Mouse (Mus musculus) hindbrain, embryonic 11.5 days (tissue): ENCODE results near the gene Tuba1c. TPM values are rescaled to one million over a fixed set of nuclear protein-coding genes. Genes with fewer than 3 reads are reported as not detected.
"Not testable (repeated sequence)": the region's sequence is repeated elsewhere in the genome, so short reads cannot be mapped to it uniquely, and the experiment has no call there.

Experiments used
- ATAC-seq: fragments of 200-750 bp; cut with Nextera tagmentation; 2 replicates; pipeline ENCODE4 v1.8.0; 2017; ENCODE audit warnings: mild to moderate bottlenecking, moderate TSS enrichment, moderate library complexity; ENCODE audit not compliant: low FRiP score
- DNase-seq: peaks from one replicate; pipeline ENCODE4 v3.0.0-alpha.2; 2015; ENCODE audit warnings: low spot score
- H3K27ac ChIP-seq: fragments of 300-500 bp; sonication (generic); 2 replicates; pipeline ENCODE4 v1.5.1; 2014; ENCODE audit warnings: mild to moderate bottlenecking, low read depth, low read length
- H3K27me3 ChIP-seq: fragments of 300-500 bp; sonication (generic); 2 replicates; pipeline ENCODE4 v1.6.1; 2014; ENCODE audit warnings: mild to moderate bottlenecking, low read length, moderate library complexity, mixed read lengths; ENCODE audit not compliant: control insufficient read depth, insufficient read depth
- H3K36me3 ChIP-seq: fragments of 300-500 bp; sonication (generic); 2 replicates; pipeline ENCODE4 v1.6.1; 2014; ENCODE audit warnings: mild to moderate bottlenecking, low read length, moderate library complexity, mixed read lengths; ENCODE audit not compliant: control insufficient read depth, insufficient read depth
- H3K4me1 ChIP-seq: fragments of 300-500 bp; sonication (generic); replicated peaks from 2 replicates; pipeline ENCODE4 v1.6.1; 2014; ENCODE audit warnings: low read length, mixed read lengths; ENCODE audit not compliant: control insufficient read depth, insufficient read depth
- H3K4me2 ChIP-seq: fragments of 300-500 bp; sonication (generic); replicated peaks from 2 replicates; pipeline ENCODE4 v1.6.1; 2014; ENCODE audit warnings: mild to moderate bottlenecking, low read depth, low read length
- H3K4me3 ChIP-seq: fragments of 300-500 bp; sonication (generic); 2 replicates; pipeline ENCODE4 v1.5.1; 2014; ENCODE audit warnings: low read depth, low read length
- H3K9ac ChIP-seq: fragments of 300-500 bp; sonication (generic); 2 replicates; pipeline ENCODE4 v1.6.1; 2014; ENCODE audit warnings: low read depth, low read length
- H3K9me3 ChIP-seq: fragments of 300-500 bp; sonication (generic); 2 replicates; pipeline ENCODE4 v1.6.1; 2016; ENCODE audit warnings: low read length; ENCODE audit not compliant: control insufficient read depth
- WGBS: fragments of 180-500 bp; shearing (Covaris S2); extraction: QIAGEN DNeasy Blood & Tissue Kit; methylation state at CpG from one replicate; pipeline ENCODE4 v1.1.7; 2014; 5-methylcytosine and 5-hydroxymethylcytosine counted together
- polyA plus RNA-seq: library from polyadenylated mRNA; unstranded; fragments of >200 nt; fragmentation: Nextera tagmentation; extraction: Ambion mirVana; gene quantifications from 2 replicates; pipeline ENCODE4 v1.2.1, GENCODE M21; 2014

Gene Tuba1c
- polyA plus RNA-seq, 1 experiment from 2014 or later = 93.2 TPM

DNA sequence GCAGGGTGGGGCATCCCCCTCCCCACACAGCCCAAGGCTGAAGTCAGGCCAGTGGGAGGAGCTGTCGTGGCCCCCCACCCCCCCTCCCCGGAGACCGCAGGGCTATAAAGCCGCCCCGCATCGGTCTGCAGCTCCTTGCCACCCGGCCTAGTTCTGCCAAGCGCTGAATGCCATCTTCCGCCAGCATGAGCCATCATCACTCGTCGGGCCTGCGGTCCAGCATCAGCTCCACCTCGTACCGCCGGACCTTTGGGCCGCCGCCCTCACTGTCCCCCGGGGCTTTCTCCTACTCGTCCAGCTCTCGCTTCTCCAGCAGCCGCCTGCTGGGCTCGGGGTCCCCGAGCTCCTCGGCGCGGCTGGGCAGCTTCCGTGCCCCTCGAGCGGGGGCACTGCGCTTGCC, 25.3 kb downstream of the Tuba1c start, which contains the start of gene Prph:
Gene Prph, plus strand, starts transcription at position 135 of the 400 bp plus-strand sequence.
- H3K4me2 ChIP-seq = peak within 1 kb of the TSS; percentile 48
- H3K4me3 ChIP-seq = peak within 1 kb of the TSS; percentile 31
- H3K9me3 ChIP-seq = no peaks in the 10 kb centered on the region
- H3K4me1 ChIP-seq = peaks cover 13% of the 10 kb centered on the region
- no peak for DNase-seq
- no peak for ATAC-seq
- WGBS = 4% methylated on average over 30 of the region's 30 CpGs
- H3K36me3 ChIP-seq = no peaks in the 10 kb centered on the region
- H3K27me3 ChIP-seq = peaks cover 63% of the 10 kb centered on the region
- no peak within 1 kb of the TSS for H3K27ac ChIP-seq
- H3K9ac ChIP-seq = no peak within 1 kb of the TSS

DNA sequence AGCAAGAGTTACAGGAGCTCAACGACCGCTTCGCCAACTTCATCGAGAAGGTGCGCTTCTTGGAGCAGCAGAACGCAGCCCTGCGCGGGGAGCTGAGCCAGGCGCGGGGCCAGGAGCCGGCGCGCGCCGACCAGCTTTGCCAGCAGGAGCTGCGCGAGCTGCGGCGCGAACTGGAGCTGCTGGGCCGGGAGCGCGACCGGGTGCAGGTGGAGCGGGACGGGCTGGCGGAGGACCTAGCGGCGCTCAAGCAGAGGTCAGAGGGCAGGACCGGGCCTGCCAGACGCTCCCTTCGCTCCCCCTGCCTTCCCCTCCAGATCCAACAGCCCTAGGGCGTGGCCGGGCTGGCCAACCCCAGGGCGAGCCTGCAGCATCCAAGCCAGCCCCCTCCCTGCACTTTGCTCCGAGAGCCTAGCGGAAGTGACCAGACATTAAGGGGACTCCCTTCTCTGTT, 25.8 kb downstream of the Tuba1c start:
- H3K27me3 ChIP-seq = peaks cover 63% of the 10 kb centered on the region
- no peaks in the 10 kb centered on the region for H3K9me3 ChIP-seq
- no peak overlapping the region for H3K27ac ChIP-seq
- peak overlapping the region; percentile 48 for H3K4me2 ChIP-seq
- no peak for ATAC-seq
- H3K4me1 ChIP-seq = peaks cover 13% of the 10 kb centered on the region
- no peaks in the 10 kb centered on the region for H3K36me3 ChIP-seq
- WGBS = under 1% methylated on average over 34 of the region's 37 CpGs
- peak; percentile 63 for DNase-seq
- H3K9ac ChIP-seq = no peak overlapping the region
- H3K4me3 ChIP-seq = peak overlapping the region; percentile 31

DNA sequence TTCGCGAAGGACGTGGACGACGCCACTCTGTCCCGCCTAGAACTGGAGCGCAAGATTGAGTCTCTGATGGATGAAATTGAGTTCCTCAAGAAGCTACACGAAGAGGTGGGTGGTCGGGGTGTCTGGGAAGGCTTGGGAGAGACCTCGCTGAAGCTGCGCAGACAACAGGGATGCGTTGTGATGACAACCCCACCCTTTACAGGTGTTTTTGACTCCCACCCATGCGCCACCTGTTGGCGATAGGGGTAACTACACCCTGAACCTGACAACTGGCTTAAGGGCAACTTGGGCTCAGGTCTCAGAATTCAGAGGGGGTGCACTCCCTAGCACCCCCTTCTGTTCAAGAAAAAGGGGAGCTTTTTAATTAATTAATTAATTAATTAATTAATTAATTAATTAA, 26.6 kb downstream of the Tuba1c start:
- Histone ChIP-seq H3K36me3 (no peaks in the 10 kb centered on the region), H3K9me3 (no peaks in the 10 kb centered on the region), H3K27me3 (peaks cover 63% of the 10 kb centered on the region), H3K4me3 (peak overlapping the region; percentile 31; the same call in 1 of the 2 replicates), H3K4me2 (peak overlapping the region; percentile 7; the same call in 1 of the 2 replicates), H3K27ac (no peak overlapping the region), H3K4me1 (peaks cover 13% of the 10 kb centered on the region), H3K9ac (no peak overlapping the region)
- DNase-seq = peak; percentile 64
- no peak for ATAC-seq
- WGBS = 5% methylated on average over 14 of the region's 14 CpGs

DNA sequence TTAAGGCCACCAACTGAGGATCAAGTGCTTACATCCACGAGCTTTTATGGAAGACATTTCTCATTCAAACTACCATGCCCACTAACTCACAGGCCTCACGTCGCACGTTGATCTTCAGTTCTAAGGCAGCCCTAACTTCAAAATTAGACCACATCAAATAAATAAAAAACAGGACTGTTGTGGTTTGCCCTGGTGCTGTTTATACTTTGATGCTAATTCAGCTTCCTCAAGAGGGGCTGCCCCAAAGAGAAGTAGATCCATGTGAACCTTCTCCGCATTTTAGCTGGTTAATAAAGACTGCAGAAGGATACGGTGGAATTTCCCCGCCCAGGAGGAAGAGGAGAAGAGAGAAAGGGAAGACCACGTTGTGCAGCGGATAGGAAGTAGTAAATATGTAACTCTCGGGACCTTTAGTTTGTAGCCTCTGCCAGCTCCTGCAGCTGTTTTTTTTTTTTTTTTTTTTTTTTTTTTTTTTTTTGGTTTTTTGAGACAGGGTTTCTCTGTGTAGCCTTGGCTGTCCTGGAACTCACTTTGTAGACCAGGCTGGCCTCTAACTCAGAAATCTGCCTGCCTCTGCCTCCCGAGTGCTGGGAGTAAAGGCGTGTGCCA, 36.0 kb downstream of the Tuba1c start:
- Histone ChIP-seq H3K36me3 (no peaks in the 10 kb centered on the region), H3K27ac (no peak overlapping the region), H3K9me3 (no peaks in the 10 kb centered on the region), H3K9ac (no peak overlapping the region), H3K4me1 (no peaks in the 10 kb centered on the region), H3K4me3 (no peak overlapping the region), H3K27me3 (no peaks in the 10 kb centered on the region), H3K4me2 (no peak overlapping the region)
- no peak for DNase-seq
- 82% methylated on average over 12 of the region's 12 CpGs for WGBS
- no peak for ATAC-seq

DNA sequence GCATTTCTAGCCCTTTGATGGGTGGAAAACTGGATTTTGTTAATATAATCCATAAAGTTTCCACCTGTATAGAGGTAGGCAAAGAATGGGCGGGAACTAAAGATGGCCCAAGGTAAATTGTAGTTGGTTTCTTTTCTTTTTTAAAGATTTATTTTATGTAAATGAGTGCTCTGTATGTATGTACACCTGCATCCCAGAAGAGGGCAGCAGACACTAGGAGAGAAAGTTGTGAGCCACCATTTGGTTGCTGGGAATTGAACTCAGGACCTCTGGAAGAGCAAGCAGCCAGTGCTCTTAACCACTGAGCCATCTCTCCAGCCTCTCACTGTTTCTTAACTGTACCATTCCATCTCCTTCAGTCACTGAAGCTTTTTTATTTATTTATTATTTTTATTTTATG, 42.3 kb downstream of the Tuba1c start:
- no peaks in the 10 kb centered on the region for H3K27me3 ChIP-seq
- H3K9me3 ChIP-seq = no peaks in the 10 kb centered on the region
- no peak overlapping the region for H3K9ac ChIP-seq
- 80% methylated on average over 1 of the region's 1 CpGs for WGBS
- ATAC-seq (no peak), DNase-seq (no peak)
- H3K4me3 ChIP-seq = no peak overlapping the region
- no peak overlapping the region for H3K27ac ChIP-seq
- peaks cover 4% of the 10 kb centered on the region for H3K4me1 ChIP-seq
- H3K4me2 ChIP-seq = no peak overlapping the region
- H3K36me3 ChIP-seq = no peaks in the 10 kb centered on the region

DNA sequence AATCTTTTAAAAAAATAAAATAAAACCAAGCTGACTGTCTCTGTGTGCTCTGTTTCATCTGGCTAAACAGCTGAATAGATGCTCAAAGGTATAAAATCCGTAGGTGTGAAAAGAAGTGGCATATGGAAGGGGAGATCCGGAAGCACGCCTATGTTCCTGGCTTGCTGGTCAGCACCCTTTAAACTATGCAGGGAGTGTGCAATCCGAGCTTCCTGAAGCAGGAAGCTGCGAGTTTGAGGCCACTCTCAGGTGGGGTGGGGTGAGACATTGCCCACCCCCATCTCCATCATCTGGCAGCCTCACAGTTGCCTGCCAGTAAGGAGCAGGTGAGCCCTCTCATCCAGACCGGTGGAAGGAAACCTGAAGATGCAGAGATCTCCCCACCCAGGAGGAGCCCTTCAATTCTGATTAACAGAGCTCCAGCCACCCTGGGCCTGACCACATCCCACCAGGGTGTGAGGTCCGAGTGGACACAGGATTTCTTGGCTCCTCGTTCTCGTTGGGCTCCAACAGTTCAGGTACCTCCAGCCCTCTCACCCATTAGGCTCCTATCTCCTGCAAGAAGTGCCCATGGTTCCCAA, 44.4 kb downstream of the Tuba1c start, which contains the start of gene Troap:
Gene Troap, plus strand, starts transcription at position 557 of the 581 bp plus-strand sequence.
- peak within 1 kb of the TSS; percentile 92 for H3K27ac ChIP-seq
- ATAC-seq (no peak), DNase-seq (no peak)
- H3K4me1 ChIP-seq = peaks cover 4% of the 10 kb centered on the region
- peak within 1 kb of the TSS; percentile 84 for H3K4me2 ChIP-seq
- H3K9me3 ChIP-seq = no peaks in the 10 kb centered on the region
- WGBS = 25% methylated on average over 9 of the region's 9 CpGs
- peak within 1 kb of the TSS; percentile 69 for H3K4me3 ChIP-seq
- 0 out of 2 replicates have a peak, but pooled peaks cover 3% of the 10 kb centered on the region for H3K36me3 ChIP-seq
- no peaks in the 10 kb centered on the region for H3K27me3 ChIP-seq
- H3K9ac ChIP-seq = peak within 1 kb of the TSS; percentile 82

DNA sequence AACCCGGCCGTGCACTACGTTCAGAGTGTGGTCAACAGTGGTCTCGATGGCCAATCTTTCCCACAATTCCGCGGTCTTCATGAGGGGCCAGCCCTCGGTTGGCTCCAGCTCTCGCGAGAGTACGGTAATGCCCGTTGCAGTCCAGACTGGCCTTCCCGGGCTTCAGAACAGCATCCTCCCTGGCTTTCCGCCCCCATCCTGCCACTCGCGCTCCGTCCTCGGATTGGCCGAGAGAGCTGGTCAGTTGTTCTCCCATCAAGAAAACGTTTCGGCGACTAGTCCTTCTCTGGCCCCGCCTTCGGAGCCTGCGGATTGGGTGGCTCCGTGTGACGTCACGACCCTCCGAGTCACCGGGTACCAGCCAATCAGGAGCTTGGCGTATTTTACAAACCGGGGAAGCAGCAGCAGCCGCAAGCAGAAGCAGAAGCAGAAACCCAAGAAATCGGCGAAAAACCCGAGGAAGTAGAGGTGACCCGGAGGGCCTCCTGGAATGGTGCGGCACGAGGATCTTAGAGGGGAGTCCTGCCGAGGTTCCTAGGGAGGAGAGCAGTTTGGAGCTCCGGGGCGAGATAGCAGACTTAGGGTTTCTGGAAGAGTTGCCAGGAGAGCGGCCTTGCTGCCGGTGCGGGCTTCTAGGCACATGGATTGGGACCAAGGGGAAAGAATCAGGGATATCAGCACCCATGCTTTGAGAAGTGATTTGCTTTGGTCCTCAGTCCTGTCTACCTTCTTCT, 45.1 kb downstream of the Tuba1c start:
- ATAC-seq = peak; percentile 99
- WGBS = 0% methylated on average over 44 of the region's 44 CpGs
- H3K36me3 ChIP-seq = 0 out of 2 replicates have a peak, but pooled peaks cover 3% of the 10 kb centered on the region
- H3K27ac ChIP-seq = peak overlapping the region; percentile 92
- DNase-seq = peak; percentile 98
- no peaks in the 10 kb centered on the region for H3K9me3 ChIP-seq
- H3K27me3 ChIP-seq = no peaks in the 10 kb centered on the region
- peak overlapping the region; percentile 84 for H3K4me2 ChIP-seq
- peak overlapping the region; percentile 82 for H3K9ac ChIP-seq
- H3K4me1 ChIP-seq = peaks cover 4% of the 10 kb centered on the region
- H3K4me3 ChIP-seq = peak overlapping the region; percentile 69

DNA sequence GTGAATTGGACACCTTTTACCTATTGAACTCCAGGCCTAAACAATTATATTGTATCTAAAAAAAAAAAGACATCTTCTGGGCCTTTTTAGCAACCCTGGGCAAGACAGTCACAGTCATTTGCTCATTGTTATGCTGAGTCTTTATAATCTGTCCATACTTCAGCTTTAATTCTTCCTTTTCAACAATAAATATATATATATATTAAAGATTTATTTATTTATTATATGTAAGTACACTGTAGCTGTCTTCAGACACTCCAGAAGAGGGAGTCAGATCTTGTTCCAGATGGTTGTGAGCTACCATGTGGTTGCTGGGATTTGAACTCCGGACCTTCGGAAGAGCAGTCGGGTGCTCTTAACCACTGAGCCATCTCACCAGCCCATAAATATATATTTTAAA, 46.3 kb downstream of the Tuba1c start:
- 97% methylated on average over 3 of the region's 3 CpGs for WGBS
- not testable (repeated sequence) for ATAC-seq

More for the DNA sequence above, 46.3 kb downstream of the Tuba1c start:
- not testable (repeated sequence) for H3K9me3 ChIP-seq, H3K27ac ChIP-seq, DNase-seq, H3K27me3 ChIP-seq, H3K4me1 ChIP-seq, H3K36me3 ChIP-seq, H3K4me2 ChIP-seq, H3K9ac ChIP-seq
- peak overlapping the region; percentile 69 for H3K4me3 ChIP-seq
